Mouse (Mus musculus): ENCODE measurements around the gene Slc37a1.

The Slc37a1 gene

GRCm38 (mm10) chr17:31355792-31356502 is 69.4 kb downstream of the Slc37a1 start:
- DNase-seq, result no peak

- DNase-seq, result no peak
Measured at GRCm38 (mm10) chr17:31360582-31360981, 74.0 kb downstream of the Slc37a1 start.

- no peak for DNase-seq
Measured at GRCm38 (mm10) chr17:31365586-31366166, 79.1 kb downstream of the Slc37a1 start.

GRCm38 (mm10) chr17:31370221-31370620 is 83.6 kb downstream of the Slc37a1 start:
- no peak for DNase-seq

GRCm38 (mm10) chr17:31370931-31371330 is 84.3 kb downstream of the Slc37a1 start:
- DNase-seq, result no peak

GRCm38 (mm10) chr17:31377961-31378360 is 91.4 kb downstream of the Slc37a1 start:
- peak; percentile 58 for DNase-seq

GRCm38 (mm10) chr17:31378361-31378761 is 91.8 kb downstream of the Slc37a1 start:
- DNase-seq, result no peak

- no peak for DNase-seq
Measured at GRCm38 (mm10) chr17:31379086-31379485, 92.5 kb downstream of the Slc37a1 start.

- DNase-seq, result no peak
Measured at GRCm38 (mm10) chr17:31379863-31380262, 93.3 kb downstream of the Slc37a1 start.

GRCm38 (mm10) chr17:31383320-31383719 is 96.7 kb downstream of the Slc37a1 start:
- DNase-seq, result no peak

- DNase-seq, result no peak
Measured at GRCm38 (mm10) chr17:31384968-31385627, 98.5 kb downstream of the Slc37a1 start.

- peak; percentile 67 for DNase-seq
Measured at GRCm38 (mm10) chr17:31385671-31386665, 99.4 kb downstream of the Slc37a1 start, which contains the start of gene Pde9a. Gene Pde9a (plus strand): TSS chr17:31386210.

GRCm38 (mm10) chr17:31386766-31387275 is 100.2 kb downstream of the Slc37a1 start:
- DNase-seq, result no peak

GRCm38 (mm10) chr17:31389432-31390050 is 102.9 kb downstream of the Slc37a1 start:
- DNase-seq, result no peak

GRCm38 (mm10) chr17:31391462-31391861 is 104.9 kb downstream of the Slc37a1 start:
- no peak for DNase-seq

- DNase-seq, result no peak
Measured at GRCm38 (mm10) chr17:31392041-31392440, 105.4 kb downstream of the Slc37a1 start.

- no peak for DNase-seq
Measured at GRCm38 (mm10) chr17:31393811-31394210, 107.2 kb downstream of the Slc37a1 start.

- peak; percentile 36 for DNase-seq
Measured at GRCm38 (mm10) chr17:31400294-31400693, 113.7 kb downstream of the Slc37a1 start.

All from right cerebral cortex, postnatal 25 days (tissue).